Mouse (Mus musculus) small intestine, adult 2 months (tissue): ENCODE measurements at regions not wholly inside any gene's neighbourhood (a gene's known extent, or its start where the extent isn't known, plus 50 kb on each side); places are given as distances from the start of the nearest gene placed in this dataset.

Experiments
- H3K27ac ChIP-seq: fragments of 200-500 bp; 2 replicates; pipeline ENCODE4 v1.5.1; 2012; ENCODE audit warnings: low read depth, low read length, control low read depth, inconsistent platforms; ENCODE audit not compliant: insufficient read depth
- H3K27me3 ChIP-seq: fragments of 200-500 bp; 2 replicates; pipeline ENCODE4 v1.6.1; 2012; ENCODE audit warnings: mild to moderate bottlenecking, moderate library complexity, low read length, inconsistent platforms; ENCODE audit not compliant: control insufficient read depth, insufficient read depth
- H3K36me3 ChIP-seq: fragments of 200-500 bp; 2 replicates; pipeline ENCODE4 v1.6.1; 2012; ENCODE audit warnings: mild to moderate bottlenecking, low read length, control low read depth, inconsistent platforms; ENCODE audit not compliant: control insufficient read depth, insufficient read depth
- H3K4me1 ChIP-seq: fragments of 200-500 bp; 2 replicates; pipeline ENCODE4 v1.6.1; 2012; ENCODE audit warnings: low read length, inconsistent platforms, mixed read lengths; ENCODE audit not compliant: control insufficient read depth, insufficient read depth, insufficient read length
- H3K4me3 ChIP-seq: fragments of 200-500 bp; 2 replicates; pipeline ENCODE4 v1.5.1; 2012; ENCODE audit warnings: low read depth, mild to moderate bottlenecking, control low read depth, inconsistent platforms, low read length, moderate library complexity
- CTCF ChIP-seq: fragments of 200-500 bp; IDR thresholded peaks from 2 replicates; pipeline ENCODE4 v1.5.1; 2012; ENCODE audit warnings: low read depth, mild to moderate bottlenecking, control low read depth, inconsistent platforms, low read length, moderate library complexity, mixed read lengths; ENCODE audit not compliant: insufficient replicate concordance, insufficient read length; ENCODE audit errors: extremely low read depth
- POLR2A ChIP-seq: fragments of 200-500 bp; IDR thresholded peaks from 2 replicates; pipeline ENCODE4 v1.6.1; 2012; ENCODE audit warnings: low read depth, mild to moderate bottlenecking, control low read depth, inconsistent platforms, low read length, moderate library complexity
- WGBS: fragments of 180-500 bp; shearing (Covaris S2); methylation state at CpG from one replicate; pipeline ENCODE4 v1.1.7; 2018; 5-methylcytosine and 5-hydroxymethylcytosine counted together

GRCm38 (mm10) chr7:69573730-69574129, 792.8 kb downstream of the Nr2f2 start:
- no peaks in the 10 kb centered on the region for H3K36me3 ChIP-seq
- H3K27ac ChIP-seq: no peak overlapping the region
- WGBS: 75% methylated on average over 5 of the region's 5 CpGs
- TF ChIP-seq CTCF: no peak
- no peak for TF ChIP-seq POLR2A
- H3K4me3 ChIP-seq: no peak overlapping the region
- no peaks in the 10 kb centered on the region for H3K4me1 ChIP-seq
- no peaks in the 10 kb centered on the region for H3K27me3 ChIP-seq

GRCm38 (mm10) chr7:69572626-69573394, 793.7 kb downstream of the Nr2f2 start:
- H3K27me3 ChIP-seq: no peaks in the 10 kb centered on the region
- no peak overlapping the region for H3K27ac ChIP-seq
- H3K4me1 ChIP-seq: no peaks in the 10 kb centered on the region
- WGBS: 74% methylated on average over 7 of the region's 7 CpGs
- H3K4me3 ChIP-seq: no peak overlapping the region
- no peaks in the 10 kb centered on the region for H3K36me3 ChIP-seq
- TF ChIP-seq CTCF: no peak
- no peak for TF ChIP-seq POLR2A

- H3K27me3 ChIP-seq: no peaks in the 10 kb centered on the region
- H3K4me3 ChIP-seq: no peak overlapping the region
- H3K4me1 ChIP-seq: no peaks in the 10 kb centered on the region
- 81% methylated on average over 4 of the region's 4 CpGs for WGBS
- TF ChIP-seq POLR2A (no peak), CTCF (no peak)
- no peaks in the 10 kb centered on the region for H3K36me3 ChIP-seq
- H3K27ac ChIP-seq: no peak overlapping the region
Measured at GRCm38 (mm10) chr7:69566949-69567348, 799.6 kb downstream of the Nr2f2 start.

- Histone ChIP-seq H3K27me3 (no peaks in the 10 kb centered on the region), H3K27ac (no peak overlapping the region), H3K4me1 (no peaks in the 10 kb centered on the region), H3K36me3 (no peaks in the 10 kb centered on the region), H3K4me3 (no peak overlapping the region)
- 69% methylated on average over 2 of the region's 2 CpGs for WGBS
- no peak for TF ChIP-seq POLR2A
- TF ChIP-seq CTCF: no peak
Measured at GRCm38 (mm10) chr7:69564432-69564831, 802.1 kb downstream of the Nr2f2 start.

- no peak overlapping the region for H3K27ac ChIP-seq
- 69% methylated on average over 8 of the region's 8 CpGs for WGBS
- no peaks in the 10 kb centered on the region for H3K36me3 ChIP-seq
- no peak overlapping the region for H3K4me3 ChIP-seq
- no peaks in the 10 kb centered on the region for H3K4me1 ChIP-seq
- TF ChIP-seq CTCF (no peak), POLR2A (no peak)
- H3K27me3 ChIP-seq: no peaks in the 10 kb centered on the region
Measured at GRCm38 (mm10) chr7:69554776-69555175, 805.7 kb upstream of the Arrdc4 start.

GRCm38 (mm10) chr7:69553981-69554380, 804.9 kb upstream of the Arrdc4 start:
- no peaks in the 10 kb centered on the region for H3K27me3 ChIP-seq
- H3K4me1 ChIP-seq: no peaks in the 10 kb centered on the region
- no peak for TF ChIP-seq POLR2A
- no peak for TF ChIP-seq CTCF
- H3K4me3 ChIP-seq: no peak overlapping the region
- no peaks in the 10 kb centered on the region for H3K36me3 ChIP-seq
- 76% methylated on average over 6 of the region's 6 CpGs for WGBS
- H3K27ac ChIP-seq: no peak overlapping the region

- no peaks in the 10 kb centered on the region for H3K27me3 ChIP-seq
- H3K4me1 ChIP-seq: no peaks in the 10 kb centered on the region
- WGBS: 73% methylated on average over 1 of the region's 1 CpGs
- no peak overlapping the region for H3K4me3 ChIP-seq
- TF ChIP-seq CTCF: no peak
- no peaks in the 10 kb centered on the region for H3K36me3 ChIP-seq
- H3K27ac ChIP-seq: no peak overlapping the region
Measured at GRCm38 (mm10) chr7:69536072-69536471, 787.0 kb upstream of the Arrdc4 start.

GRCm38 (mm10) chr7:69513966-69514365, 764.9 kb upstream of the Arrdc4 start:
- H3K4me3 ChIP-seq: no peak overlapping the region
- H3K27me3 ChIP-seq: no peaks in the 10 kb centered on the region
- no peaks in the 10 kb centered on the region for H3K4me1 ChIP-seq
- H3K27ac ChIP-seq: no peak overlapping the region
- no peaks in the 10 kb centered on the region for H3K36me3 ChIP-seq
- no peak for TF ChIP-seq POLR2A
- TF ChIP-seq CTCF: no peak
- WGBS: 80% methylated on average over 2 of the region's 2 CpGs
